Mouse (Mus musculus) neutrophil, adult 5-6 weeks (primary cell): ENCODE data around the gene Ttc39b. TPM values are rescaled to one million over a fixed set of nuclear protein-coding genes. Genes with fewer than 3 reads are reported as not detected.

Experiments
- total RNA-seq: library from RNA; stranded (forward); fragments of 200-1000 nt; gene quantifications from 2 replicates; pipeline ENCODE4 v1.2.3, GENCODE M21; 2017

Ttc39b gene
- total RNA-seq, 1 experiment from 2014 or later, result 40.5 TPM

Other genes starting within 250 kb of the Ttc39b start
- 61.0 and 63.7 TPM in 2 replicates for gene Snapc3, start 93.5 kb upstream of the Ttc39b start, total RNA-seq
- 149 and 154 TPM in 2 replicates for gene Psip1, start 162.2 kb upstream of the Ttc39b start, total RNA-seq
- 22.3 TPM in 2 replicates for gene Ccdc171, start 201.3 kb upstream of the Ttc39b start, total RNA-seq